In the genomic region with DNA sequence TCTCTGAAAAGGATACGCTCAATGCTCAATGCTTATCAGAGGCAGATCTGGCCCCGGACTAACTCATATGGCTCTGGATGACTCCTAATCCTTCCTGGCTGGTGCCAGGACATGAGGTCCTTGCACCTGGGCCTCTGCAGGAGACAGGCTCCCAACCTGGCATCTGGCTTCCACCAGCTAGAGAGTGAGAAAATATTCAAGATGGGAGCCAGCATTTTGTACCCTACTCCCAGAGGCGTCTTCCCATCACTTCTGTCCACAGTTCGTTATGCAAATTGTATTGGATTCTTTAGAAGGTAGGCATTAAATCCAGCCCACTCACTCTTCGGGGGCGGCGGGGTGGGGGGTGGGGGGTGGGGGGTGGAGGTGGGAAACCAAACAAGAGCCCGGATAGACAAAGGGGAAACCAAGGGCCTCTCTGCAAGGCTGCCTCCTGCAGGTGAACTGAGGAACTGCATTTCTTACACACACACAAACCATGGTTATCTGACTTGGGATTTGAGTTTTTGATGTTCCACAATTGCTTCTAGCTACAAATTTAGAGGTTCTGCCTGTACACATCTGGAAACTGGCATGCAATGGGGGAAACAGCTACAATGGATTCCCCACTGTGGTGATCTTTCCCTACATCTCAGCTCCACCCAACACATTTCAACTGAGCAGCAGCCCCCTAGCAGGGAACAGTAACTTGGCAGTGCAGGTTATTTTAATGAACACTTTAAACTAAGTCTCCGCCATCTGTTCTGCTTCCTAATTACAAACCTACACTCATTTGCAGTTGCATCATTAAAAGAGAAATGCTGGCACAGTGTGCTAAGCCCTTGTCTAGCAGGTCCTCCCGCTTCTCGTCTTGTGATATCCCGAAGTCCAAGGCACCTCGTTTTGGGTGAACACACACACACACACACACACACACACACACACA, we compare ENCODE assay signal across 10 mouse cellular contexts.
DNase-seq lines count a peak whose midpoint lies in the region; ATAC-seq and TF ChIP-seq lines count a peak whose summit lies in the region.
"Had no signal": no experiment of that assay in that cellular context is flagged by ENCODE, and none has a peak within 500 bp of the region (broad histone marks: within the 10 kb centered on the region; RNA-seq: fewer than 3 reads in every experiment).

No protein-coding gene starts in this region.

- no peak overlapping the region for H3K27ac ChIP-seq in forebrain, embryonic 11.5 days (ENCODE audit: low read depth, low read length)
- H3K27ac ChIP-seq in forebrain, embryonic 10.5 days, result no peak overlapping the region
- peak overlapping the region; percentile 84 for H3K27ac ChIP-seq in forebrain, embryonic 16.5 days (ENCODE audit: low read length)
- H3K27ac ChIP-seq in left cerebral cortex, adult 2 months, result no peak overlapping the region

- peak; percentile 47 for TF ChIP-seq CTCF in E14TG2a.4 (conservative IDR thresholded peaks at IDR 0.05; ENCODE audit: low read length)
- TF ChIP-seq CTCF in left cerebral cortex, adult 2 months (IDR thresholded peaks at IDR 0.05), result peak; percentile 35

- H3K9me3 ChIP-seq in forebrain, embryonic 11.5 days (ENCODE audit: control insufficient read depth, low read length), result no peaks in the 10 kb centered on the region
- no peaks in the 10 kb centered on the region for H3K9me3 ChIP-seq in forebrain, embryonic 10.5 days
- H3K9me3 ChIP-seq in E14TG2a.4 (ENCODE audit: low read length), result no peaks in the 10 kb centered on the region
- H3K9me3 ChIP-seq in forebrain, embryonic 16.5 days (ENCODE audit: control insufficient read depth, low read length), result no peaks in the 10 kb centered on the region

- WGBS in forebrain, embryonic 11.5 days, result 77% methylated on average over 13 of the region's 13 CpGs
- 89% methylated on average over 13 of the region's 13 CpGs for WGBS in forebrain, embryonic 10.5 days
- 25% methylated on average over 13 of the region's 13 CpGs for WGBS in forebrain, embryonic 16.5 days

- H3K27me3 ChIP-seq in forebrain, embryonic 11.5 days (ENCODE audit: control insufficient read depth, insufficient read depth, low read length), result no peaks in the 10 kb centered on the region
- no peaks in the 10 kb centered on the region for H3K27me3 ChIP-seq in forebrain, embryonic 10.5 days (ENCODE audit: poor library complexity, severe bottlenecking)
- H3K27me3 ChIP-seq in E14TG2a.4 (ENCODE audit: insufficient read depth, low read length), result no peaks in the 10 kb centered on the region
- H3K27me3 ChIP-seq in forebrain, embryonic 16.5 days (replicated peaks; ENCODE audit: control insufficient read depth, insufficient read depth, low read length), result no peaks in the 10 kb centered on the region

- H3K4me1 ChIP-seq in forebrain, embryonic 11.5 days (replicated peaks; ENCODE audit: control insufficient read depth, insufficient read depth, low read length), result no peaks in the 10 kb centered on the region
- no peaks in the 10 kb centered on the region for H3K4me1 ChIP-seq in forebrain, embryonic 10.5 days
- H3K4me1 ChIP-seq in E14TG2a.4 (replicated peaks; ENCODE audit: low read depth, low read length), result no peaks in the 10 kb centered on the region
- H3K4me1 ChIP-seq in forebrain, embryonic 16.5 days (replicated peaks; ENCODE audit: control insufficient read depth, insufficient read depth, low read length), result peaks cover 20% of the 10 kb centered on the region

- intact Hi-C loops in left cerebral cortex, adult 2 months (cut with DNase I), result loop anchor here (1.0 kb wide), 1 partner anchor 33 kb away; no protein-coding TSS in a partner anchor

- no peak overlapping the region for H3K4me2 ChIP-seq in forebrain, embryonic 11.5 days (ENCODE audit: low read depth, low read length, severe bottlenecking)
- no peak overlapping the region for H3K4me2 ChIP-seq in forebrain, embryonic 16.5 days (ENCODE audit: low read length)

- ATAC-seq in forebrain, embryonic 11.5 days (replicated peaks; ENCODE audit: low FRiP score), result peak; percentile 49; the same call in 1 of the 2 replicates
- peak; percentile 94 for ATAC-seq in forebrain, embryonic 16.5 days
- ATAC-seq in megakaryocyte progenitor cell, adult 5-6 weeks (replicated peaks; ENCODE audit: poor library complexity), result no peak

- no peaks in the 10 kb centered on the region for H3K36me3 ChIP-seq in forebrain, embryonic 11.5 days (ENCODE audit: control insufficient read depth, insufficient read depth, low read length)
- H3K36me3 ChIP-seq in forebrain, embryonic 10.5 days (replicated peaks), result no peaks in the 10 kb centered on the region
- H3K36me3 ChIP-seq in E14TG2a.4 (ENCODE audit: insufficient read depth, low read length), result no peaks in the 10 kb centered on the region
- H3K36me3 ChIP-seq in forebrain, embryonic 16.5 days (ENCODE audit: control insufficient read depth, insufficient read depth), result no peaks in the 10 kb centered on the region

- H3K9ac ChIP-seq in forebrain, embryonic 11.5 days (ENCODE audit: low read length), result no peak overlapping the region
- no peak overlapping the region for H3K9ac ChIP-seq in forebrain, embryonic 16.5 days (replicated peaks; ENCODE audit: low read depth, low read length)

- no peak overlapping the region for H3K4me3 ChIP-seq in forebrain, embryonic 11.5 days (ENCODE audit: low read depth, low read length)
- H3K4me3 ChIP-seq in forebrain, embryonic 10.5 days, result no peak overlapping the region
- no peak overlapping the region for H3K4me3 ChIP-seq in E14TG2a.4 (replicated peaks; ENCODE audit: low read length)
- H3K4me3 ChIP-seq in forebrain, embryonic 16.5 days (replicated peaks; ENCODE audit: low read length), result no peak overlapping the region
- H3K4me3 ChIP-seq in left cerebral cortex, adult 2 months, result no peak overlapping the region

- DNase-seq in forebrain, embryonic 11.5 days (ENCODE audit: low spot score), result no peak
- DNase-seq in forebrain, embryonic 10.5 days (ENCODE audit: extremely low spot score, low spot score), result no peak
- DNase-seq in left cerebral cortex, adult 2 months (ENCODE audit: extremely low spot score in 1 of 2, low spot score in 2 of 2), result no peak
- no peak for DNase-seq in adrenal gland, postnatal 10 days
- no peak for DNase-seq in gastrocnemius, postnatal 25 days
- DNase-seq: kidney, postnatal 36 days; lung, adult 2 months had no signal
